Mouse (Mus musculus): ENCODE results near the gene Rgs6.
A peak's percentile ranks its signal among the peaks of the same experiment; 100 is the strongest.

GRCm38 (mm10) chr12:82588846-82589630, 946 bp downstream of the Rgs6 start:
- TF ChIP-seq HCFC1 (IDR thresholded peaks at IDR 0.05; ENCODE audit: low read depth, low read length) (no peak), CTCF (conservative IDR thresholded peaks at IDR 0.05 in 1 of 2, IDR thresholded peaks at IDR 0.05 in 1 of 2; ENCODE audit: low read depth in 2 of 2, low read length in 2 of 2) (no peak), EP300 (IDR thresholded peaks at IDR 0.05; ENCODE audit: low read length) (peak; percentile 45; the same call in 1 of the 2 replicates), POLR2A (IDR thresholded peaks at IDR 0.05; ENCODE audit: low read depth, low read length) (no peak), RAD21 (IDR thresholded peaks at IDR 0.05; ENCODE audit: low read depth, low read length) (no peak)
